Mouse (Mus musculus): Measurements from ENCODE around the gene Fam102b. TPM values are rescaled to one million over a fixed set of nuclear protein-coding genes. Genes with fewer than 3 reads are reported as not detected.

Fam102b gene
- polyA plus RNA-seq (2016; fragmentation: Nextera tagmentation; extraction: Ambion mirVana) = 17.1 and 20.6 TPM in 2 replicates

DNA sequence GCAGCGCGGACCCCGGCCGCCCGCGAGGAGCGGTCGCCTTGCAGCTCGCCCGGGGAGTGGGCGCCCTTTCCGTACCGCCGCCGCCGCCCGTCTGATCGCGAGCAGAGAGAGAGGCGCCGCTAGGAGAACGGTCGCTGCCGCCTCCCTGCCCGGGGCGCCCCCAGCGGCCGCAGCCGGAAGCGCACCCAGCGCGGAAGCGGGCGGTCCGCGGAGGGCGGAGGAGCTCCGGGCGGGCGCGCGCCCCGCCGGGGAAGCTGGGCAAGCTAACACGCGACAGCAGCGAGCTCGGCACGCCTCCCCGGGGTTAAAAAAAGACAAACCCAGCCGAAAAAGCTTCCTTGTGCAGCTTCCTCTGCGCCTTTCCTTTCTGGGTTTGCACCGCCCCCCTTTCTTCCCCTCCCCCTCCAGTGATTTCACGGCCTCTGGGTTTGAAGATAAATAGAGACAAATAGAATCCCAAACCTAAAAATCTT lies at the start of gene Fam102b:
Gene Fam102b, minus strand, starts transcription at position 93 of the 473 bp plus-strand sequence.
- under 1% methylated on average over 41 of the region's 54 CpGs for WGBS
- H3K27me3 ChIP-seq = no peaks in the 10 kb centered on the region
- H3K4me1 ChIP-seq = peaks cover 24% of the 10 kb centered on the region; the same call in 1 of the 2 replicates
- H3K9me3 ChIP-seq (replicated peaks) = no peaks in the 10 kb centered on the region
- ATAC-seq (ENCODE audit: low FRiP score) = peak; percentile 84
- H3K9ac ChIP-seq = peak within 1 kb of the TSS; percentile 89
- H3K4me2 ChIP-seq (replicated peaks) = peak within 1 kb of the TSS; percentile 70
- no peaks in the 10 kb centered on the region for H3K36me3 ChIP-seq
- H3K27ac ChIP-seq = peak within 1 kb of the TSS; percentile 87
- peak within 1 kb of the TSS; percentile 64 for H3K4me3 ChIP-seq

DNA sequence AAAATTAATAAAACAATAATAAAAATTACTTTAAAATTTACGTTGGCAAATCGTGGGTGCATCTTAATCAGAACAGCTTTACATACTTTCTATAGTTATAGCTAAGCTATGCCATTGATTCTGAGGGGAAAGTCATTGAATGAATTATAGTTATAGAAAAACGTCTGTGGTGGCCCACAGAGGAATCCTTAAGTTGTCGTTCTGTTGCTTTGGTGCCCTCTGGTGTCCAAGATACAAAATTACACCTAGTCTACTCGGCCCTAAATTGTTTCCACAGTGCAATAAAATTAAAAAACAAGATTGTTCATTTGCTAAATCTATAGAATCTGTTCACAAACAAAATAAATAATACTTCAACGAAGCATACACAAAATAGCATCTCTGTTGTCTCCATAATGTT lies 35.6 kb upstream of the Fam102b start:
- Histone ChIP-seq H3K27ac (no peak overlapping the region), H3K36me3 (no peaks in the 10 kb centered on the region), H3K9ac (no peak overlapping the region), H3K27me3 (no peaks in the 10 kb centered on the region), H3K4me1 (no peaks in the 10 kb centered on the region), H3K4me2 (replicated peaks) (no peak overlapping the region), H3K4me3 (no peak overlapping the region), H3K9me3 (replicated peaks) (no peaks in the 10 kb centered on the region)
- no peak for ATAC-seq (ENCODE audit: low FRiP score)
- 2% methylated on average over 6 of the region's 6 CpGs for WGBS

DNA sequence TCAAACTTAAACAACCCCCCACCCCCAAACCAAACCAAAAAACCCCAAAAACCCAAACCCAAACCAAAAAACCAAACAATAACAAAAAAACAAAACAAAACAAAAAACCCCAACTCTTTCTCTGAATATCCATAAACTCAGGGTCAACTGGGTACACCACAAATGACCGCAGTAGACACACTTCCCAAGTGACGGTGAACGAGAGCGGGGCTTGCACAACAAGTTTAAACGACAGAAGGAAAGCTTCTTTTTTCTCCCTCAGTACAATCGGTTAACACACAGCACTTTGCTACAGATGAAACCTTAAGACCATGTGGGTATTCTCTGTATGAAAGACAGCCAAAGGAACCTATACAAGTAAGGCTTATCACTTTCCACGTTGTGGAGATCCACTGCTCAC lies 35.0 kb upstream of the Fam102b start:
- Histone ChIP-seq H3K4me2 (replicated peaks) (no peak overlapping the region), H3K27me3 (no peaks in the 10 kb centered on the region), H3K9me3 (replicated peaks) (no peaks in the 10 kb centered on the region), H3K9ac (no peak overlapping the region), H3K4me1 (no peaks in the 10 kb centered on the region), H3K27ac (no peak overlapping the region), H3K4me3 (no peak overlapping the region), H3K36me3 (no peaks in the 10 kb centered on the region)
- ATAC-seq (ENCODE audit: low FRiP score) = no peak
- WGBS = 81% methylated on average over 7 of the region's 7 CpGs

DNA sequence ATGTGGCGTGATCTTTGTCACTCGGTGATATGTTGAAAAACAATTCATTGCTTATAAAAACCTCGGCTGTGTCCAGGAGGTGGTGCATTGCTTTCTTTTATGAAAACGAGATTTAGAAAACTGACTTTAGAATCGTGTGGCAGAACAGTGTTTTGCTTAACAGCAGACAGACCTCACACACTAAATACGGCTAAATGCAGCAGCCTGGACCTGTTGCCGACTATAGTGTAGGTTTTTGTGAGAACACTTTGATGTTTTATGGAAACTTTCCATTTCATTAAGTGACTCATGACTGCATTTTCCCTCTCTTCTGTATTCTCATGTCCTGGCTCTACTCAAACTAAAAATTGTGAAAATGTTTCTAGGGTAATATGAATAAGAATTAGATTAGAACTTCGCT lies 32.5 kb upstream of the Fam102b start:
- Histone ChIP-seq H3K4me2 (replicated peaks) (no peak overlapping the region), H3K27me3 (no peaks in the 10 kb centered on the region), H3K9ac (no peak overlapping the region), H3K27ac (no peak overlapping the region), H3K36me3 (no peaks in the 10 kb centered on the region), H3K4me3 (no peak overlapping the region), H3K4me1 (peaks cover 2% of the 10 kb centered on the region; the same call in 1 of the 2 replicates), H3K9me3 (replicated peaks) (no peaks in the 10 kb centered on the region)
- ATAC-seq (ENCODE audit: low FRiP score) = no peak
- 75% methylated on average over 8 of the region's 8 CpGs for WGBS

DNA sequence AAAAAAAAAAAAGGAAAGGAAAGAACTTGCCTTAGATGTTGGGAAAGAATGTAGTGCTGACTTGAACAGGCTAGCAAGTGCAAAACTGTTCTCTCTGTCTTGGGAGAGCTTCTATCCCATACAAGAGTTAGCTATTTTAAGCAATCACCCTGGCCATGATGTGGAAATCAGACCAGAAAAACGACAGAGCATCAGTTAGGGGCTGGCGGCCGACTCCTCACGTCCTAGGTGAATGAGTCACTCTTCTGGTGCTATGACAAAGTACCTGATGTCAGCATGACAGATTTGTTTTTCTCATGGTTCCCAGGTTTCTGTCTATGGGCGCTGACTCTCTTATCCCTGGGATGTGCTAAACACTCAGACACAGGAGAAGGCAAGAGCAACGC lies 24.5 kb upstream of the Fam102b start:
- H3K27ac ChIP-seq = no peak overlapping the region
- H3K4me2 ChIP-seq (replicated peaks) = no peak overlapping the region
- H3K4me3 ChIP-seq = no peak overlapping the region
- ATAC-seq (ENCODE audit: low FRiP score) = no peak
- H3K9ac ChIP-seq = no peak overlapping the region
- 90% methylated on average over 6 of the region's 6 CpGs for WGBS
- peaks cover 7% of the 10 kb centered on the region for H3K4me1 ChIP-seq
- no peaks in the 10 kb centered on the region for H3K9me3 ChIP-seq (replicated peaks)
- H3K36me3 ChIP-seq = no peaks in the 10 kb centered on the region
- H3K27me3 ChIP-seq = no peaks in the 10 kb centered on the region

DNA sequence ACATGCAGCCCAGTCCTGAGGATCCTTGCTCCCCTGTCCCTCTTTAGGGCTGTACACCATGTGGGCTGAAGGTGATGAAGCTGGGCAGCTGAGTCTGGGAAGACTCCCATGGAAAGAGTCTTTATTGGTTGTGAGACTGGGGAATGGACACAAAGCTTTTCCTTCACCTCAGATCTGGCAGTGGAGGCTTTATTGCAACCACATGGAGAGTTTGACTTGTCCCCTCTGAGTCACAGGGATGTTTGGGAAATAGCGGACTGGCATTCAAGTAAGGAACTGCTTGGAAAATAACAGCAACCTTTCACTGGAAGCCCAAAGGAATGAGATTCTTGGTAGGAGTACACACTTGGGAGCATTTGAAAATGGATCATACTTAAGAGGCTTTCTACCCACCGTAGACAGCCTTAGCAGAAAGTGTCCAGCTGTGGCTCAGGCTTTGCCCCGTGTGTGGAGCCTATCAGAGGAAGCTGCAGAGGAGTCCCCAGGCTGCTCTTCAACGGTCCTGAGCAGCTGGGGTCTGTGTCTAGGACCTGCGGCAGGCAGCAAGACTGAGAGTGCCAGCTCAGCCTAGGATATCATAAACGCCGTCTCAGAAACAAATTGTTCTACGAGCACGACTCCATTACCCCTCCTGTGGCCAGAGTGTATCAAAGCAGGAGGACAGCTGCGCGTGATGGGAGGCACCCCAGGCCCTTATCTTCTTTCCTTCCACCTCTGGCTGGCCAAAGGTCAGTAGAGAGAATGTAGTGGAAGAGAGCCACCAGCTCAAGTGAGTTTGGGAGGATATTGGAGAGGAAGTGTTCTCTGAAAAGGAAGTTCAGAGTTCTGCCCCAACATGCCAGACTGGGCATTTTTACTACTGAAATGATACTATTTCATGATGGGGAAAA lies 23.9 kb upstream of the Fam102b start:
- no peaks in the 10 kb centered on the region for H3K27me3 ChIP-seq
- H3K36me3 ChIP-seq = no peaks in the 10 kb centered on the region
- peaks cover 7% of the 10 kb centered on the region for H3K4me1 ChIP-seq
- no peak overlapping the region for H3K9ac ChIP-seq
- H3K9me3 ChIP-seq (replicated peaks) = no peaks in the 10 kb centered on the region
- H3K4me3 ChIP-seq = no peak overlapping the region
- no peak for ATAC-seq (ENCODE audit: low FRiP score)
- no peak overlapping the region for H3K4me2 ChIP-seq (replicated peaks)
- WGBS = 66% methylated on average over 11 of the region's 11 CpGs
- no peak overlapping the region for H3K27ac ChIP-seq

DNA sequence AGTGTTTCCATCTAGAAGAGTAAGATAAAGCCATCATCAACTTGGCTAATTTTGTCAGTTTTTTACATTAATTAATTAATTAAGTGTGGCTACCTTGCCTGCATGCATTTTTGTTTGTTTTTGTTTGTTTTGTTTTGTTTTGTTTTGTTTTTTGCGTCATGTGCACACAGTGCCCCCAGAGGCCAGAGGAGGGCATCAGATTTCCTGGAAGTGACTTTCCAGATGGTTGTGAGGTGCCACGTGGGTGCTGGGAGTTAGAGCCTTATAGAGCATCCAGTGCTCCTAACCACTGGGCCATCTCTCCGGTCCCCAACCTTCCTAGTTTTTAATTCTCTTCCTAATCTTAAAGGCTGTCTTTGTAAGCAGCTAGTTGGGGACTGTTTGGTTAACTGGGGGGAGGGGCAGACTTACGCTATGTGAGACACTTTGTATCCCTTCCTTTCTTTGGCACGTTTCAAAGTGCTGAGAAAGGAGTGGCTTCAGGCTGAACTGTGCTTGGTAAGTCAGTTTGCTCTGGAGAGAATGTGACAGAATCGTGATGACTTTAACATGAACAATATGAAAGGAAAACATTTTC lies 20.4 kb upstream of the Fam102b start:
- Histone ChIP-seq H3K4me1 (peaks cover 5% of the 10 kb centered on the region), H3K9ac (no peak overlapping the region), H3K27ac (no peak overlapping the region), H3K36me3 (no peaks in the 10 kb centered on the region), H3K4me2 (replicated peaks) (no peak overlapping the region), H3K9me3 (replicated peaks) (no peaks in the 10 kb centered on the region), H3K4me3 (no peak overlapping the region), H3K27me3 (no peaks in the 10 kb centered on the region)
- 39% methylated on average over 6 of the region's 6 CpGs for WGBS
- ATAC-seq (ENCODE audit: low FRiP score) = no peak

GRCm38 (mm10) chr3:109046428-109046827 lies 19.0 kb upstream of the Fam102b start:
- no peak overlapping the region for H3K27ac ChIP-seq
- H3K4me1 ChIP-seq = peaks cover 5% of the 10 kb centered on the region
- no peak overlapping the region for H3K9ac ChIP-seq
- no peak overlapping the region for H3K4me3 ChIP-seq
- no peak for ATAC-seq (ENCODE audit: low FRiP score)
- no peaks in the 10 kb centered on the region for H3K27me3 ChIP-seq
- H3K9me3 ChIP-seq (replicated peaks) = no peaks in the 10 kb centered on the region
- no peaks in the 10 kb centered on the region for H3K36me3 ChIP-seq
- 99% methylated on average over 3 of the region's 3 CpGs for WGBS
- no peak overlapping the region for H3K4me2 ChIP-seq (replicated peaks)

- Histone ChIP-seq H3K36me3 (no peaks in the 10 kb centered on the region), H3K4me3 (no peak overlapping the region), H3K9ac (no peak overlapping the region), H3K4me1 (no peaks in the 10 kb centered on the region), H3K27ac (no peak overlapping the region), H3K9me3 (replicated peaks) (no peaks in the 10 kb centered on the region), H3K4me2 (replicated peaks) (no peak overlapping the region), H3K27me3 (no peaks in the 10 kb centered on the region)
- 38% methylated on average over 7 of the region's 7 CpGs for WGBS
- no peak for ATAC-seq (ENCODE audit: low FRiP score)
Observed at GRCm38 (mm10) chr3:109043395-109043794, 16.0 kb upstream of the Fam102b start.

DNA sequence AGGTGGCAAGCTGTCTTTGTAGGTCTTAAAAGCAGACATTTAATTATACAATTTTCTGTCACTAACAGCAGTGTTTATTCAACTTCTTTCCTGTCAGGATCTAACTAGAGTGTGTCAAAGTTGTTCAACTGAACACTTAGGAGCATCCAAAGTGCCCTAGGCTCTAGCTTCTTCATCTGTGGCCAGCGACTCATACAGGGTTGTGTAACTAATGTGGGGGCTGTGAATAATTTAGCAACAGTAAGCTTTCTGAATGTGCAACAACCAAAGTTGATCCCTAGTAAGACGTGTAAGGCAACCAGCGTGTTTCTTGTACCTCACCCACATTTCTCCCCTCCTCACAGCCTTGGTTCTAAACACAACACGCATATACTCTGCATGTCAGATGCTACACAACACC lies 13.5 kb upstream of the Fam102b start:
- H3K36me3 ChIP-seq = no peaks in the 10 kb centered on the region
- H3K4me2 ChIP-seq (replicated peaks) = no peak overlapping the region
- no peak overlapping the region for H3K27ac ChIP-seq
- H3K9me3 ChIP-seq (replicated peaks) = no peaks in the 10 kb centered on the region
- 84% methylated on average over 4 of the region's 4 CpGs for WGBS
- H3K4me1 ChIP-seq = no peaks in the 10 kb centered on the region
- H3K4me3 ChIP-seq = no peak overlapping the region
- ATAC-seq (ENCODE audit: low FRiP score) = no peak
- no peaks in the 10 kb centered on the region for H3K27me3 ChIP-seq
- no peak overlapping the region for H3K9ac ChIP-seq

- WGBS = 91% methylated on average over 1 of the region's 1 CpGs
- no peak for ATAC-seq (ENCODE audit: low FRiP score)
- no peak overlapping the region for H3K4me2 ChIP-seq (replicated peaks)
- no peaks in the 10 kb centered on the region for H3K27me3 ChIP-seq
- no peak overlapping the region for H3K9ac ChIP-seq
- H3K9me3 ChIP-seq (replicated peaks) = no peaks in the 10 kb centered on the region
- no peaks in the 10 kb centered on the region for H3K4me1 ChIP-seq
- H3K36me3 ChIP-seq = no peaks in the 10 kb centered on the region
- H3K4me3 ChIP-seq = no peak overlapping the region
- no peak overlapping the region for H3K27ac ChIP-seq
Observed at GRCm38 (mm10) chr3:109034411-109034810, 7.0 kb upstream of the Fam102b start.

GRCm38 (mm10) chr3:109032306-109032705 lies 4.9 kb upstream of the Fam102b start:
- Histone ChIP-seq H3K4me3 (no peak overlapping the region), H3K27me3 (no peaks in the 10 kb centered on the region), H3K4me1 (no peaks in the 10 kb centered on the region), H3K9me3 (replicated peaks) (no peaks in the 10 kb centered on the region), H3K27ac (no peak overlapping the region), H3K4me2 (replicated peaks) (no peak overlapping the region), H3K9ac (no peak overlapping the region), H3K36me3 (no peaks in the 10 kb centered on the region)
- no peak for ATAC-seq (ENCODE audit: low FRiP score)
- 59% methylated on average over 2 of the region's 2 CpGs for WGBS
